Mouse (Mus musculus) intestine, embryonic 14.5 days (tissue): ENCODE results near the gene Soat2. TPM values are rescaled to one million over a fixed set of nuclear protein-coding genes. Genes with fewer than 3 reads are reported as not detected.
A peak's percentile ranks its signal among the peaks of the same experiment; 100 is the strongest.

Experiments used
- ATAC-seq: fragments of 200-750 bp; cut with Nextera tagmentation; replicated peaks from 2 replicates; pipeline ENCODE4 v1.8.0; 2017; ENCODE audit warnings: low read depth, moderate number of reproducible peaks, moderate TSS enrichment, moderate library complexity; ENCODE audit not compliant: low FRiP score, low TSS enrichment
- DNase-seq: peaks from one replicate; pipeline ENCODE4 v3.0.0-alpha.2; 2018; ENCODE audit warnings: low spot score
- H3K27ac ChIP-seq: fragments of 300-500 bp; sonication (generic); 2 replicates; pipeline ENCODE4 v1.5.1; 2014; ENCODE audit warnings: low read depth, mild to moderate bottlenecking, control low read depth
- H3K27me3 ChIP-seq: fragments of 300-500 bp; sonication (generic); replicated peaks from 2 replicates; pipeline ENCODE4 v1.6.1; 2014; ENCODE audit warnings: low read length, control low read depth; ENCODE audit not compliant: control insufficient read depth, insufficient read depth
- H3K36me3 ChIP-seq: fragments of 300-500 bp; sonication (generic); 2 replicates; pipeline ENCODE4 v1.6.1; 2014; ENCODE audit warnings: low read length, control low read depth; ENCODE audit not compliant: control insufficient read depth, insufficient read depth
- H3K4me1 ChIP-seq: fragments of 300-500 bp; sonication (generic); replicated peaks from 2 replicates; pipeline ENCODE4 v1.6.1; 2014; ENCODE audit warnings: low read length, control low read depth, mixed read lengths; ENCODE audit not compliant: control insufficient read depth, insufficient read depth
- H3K4me2 ChIP-seq: fragments of 300-500 bp; sonication (generic); 2 replicates; pipeline ENCODE4 v1.6.1; 2014; ENCODE audit warnings: low read length
- H3K4me3 ChIP-seq: fragments of 300-500 bp; sonication (generic); 2 replicates; pipeline ENCODE4 v1.5.1; 2014; ENCODE audit warnings: low read depth, low read length, control low read depth, mixed read lengths
- H3K9ac ChIP-seq: fragments of 300-500 bp; sonication (generic); 2 replicates; pipeline ENCODE4 v1.6.1; 2014; ENCODE audit warnings: mild to moderate bottlenecking, low read length
- H3K9me3 ChIP-seq: fragments of 300-500 bp; sonication (generic); 2 replicates; pipeline ENCODE4 v1.6.1; 2016; ENCODE audit warnings: low read length, control low read depth; ENCODE audit not compliant: control insufficient read depth
- WGBS: fragments of 180-500 bp; shearing (Covaris S2); extraction: QIAGEN DNeasy Blood & Tissue Kit; methylation state at CpG from one replicate; pipeline ENCODE4 v1.1.7; 2014; 5-methylcytosine and 5-hydroxymethylcytosine counted together
- polyA plus RNA-seq: library from polyadenylated mRNA; unstranded; fragments of >200 nt; fragmentation: Nextera tagmentation; extraction: Ambion mirVana; gene quantifications from 2 replicates; pipeline ENCODE4 v1.2.1, GENCODE M21; 2014

The Soat2 gene
- polyA plus RNA-seq, 1 experiment from 2014 or later = 4.7 TPM

GRCm38 (mm10) chr15:102186239-102186638 lies 35.9 kb downstream of the Soat2 start:
- H3K36me3 ChIP-seq = peaks cover 34% of the 10 kb centered on the region
- 80% methylated on average over 11 of the region's 11 CpGs for WGBS
- H3K4me2 ChIP-seq = no peak overlapping the region
- H3K27me3 ChIP-seq = no peaks in the 10 kb centered on the region
- H3K9ac ChIP-seq = no peak overlapping the region
- no peaks in the 10 kb centered on the region for H3K4me1 ChIP-seq
- no peak overlapping the region for H3K27ac ChIP-seq
- no peak overlapping the region for H3K4me3 ChIP-seq
- ATAC-seq (no peak), DNase-seq (no peak)
- H3K9me3 ChIP-seq = no peaks in the 10 kb centered on the region

GRCm38 (mm10) chr15:102188096-102188495 lies 37.8 kb downstream of the Soat2 start:
- ATAC-seq = no peak
- Histone ChIP-seq H3K4me3 (no peak overlapping the region), H3K4me1 (no peaks in the 10 kb centered on the region), H3K9ac (no peak overlapping the region), H3K9me3 (no peaks in the 10 kb centered on the region), H3K27me3 (no peaks in the 10 kb centered on the region), H3K4me2 (no peak overlapping the region), H3K36me3 (peaks cover 31% of the 10 kb centered on the region), H3K27ac (no peak overlapping the region)
- no peak for DNase-seq
- 78% methylated on average over 10 of the region's 10 CpGs for WGBS

- Histone ChIP-seq H3K9ac (no peak overlapping the region), H3K4me2 (no peak overlapping the region; the same call in 1 of the 2 replicates), H3K4me1 (no peaks in the 10 kb centered on the region), H3K36me3 (peaks cover 27% of the 10 kb centered on the region), H3K4me3 (no peak overlapping the region), H3K9me3 (no peaks in the 10 kb centered on the region), H3K27ac (no peak overlapping the region), H3K27me3 (no peaks in the 10 kb centered on the region)
- WGBS = 57% methylated on average over 6 of the region's 6 CpGs
- DNase-seq (no peak), ATAC-seq (0 out of 2 replicates have a peak, but pooled peaks have one; percentile 51)
Observed at GRCm38 (mm10) chr15:102188883-102189282, 38.6 kb downstream of the Soat2 start.

GRCm38 (mm10) chr15:102191699-102192098 lies 41.4 kb downstream of the Soat2 start:
- no peak overlapping the region for H3K4me2 ChIP-seq
- H3K27me3 ChIP-seq = no peaks in the 10 kb centered on the region
- WGBS = 38% methylated on average over 7 of the region's 7 CpGs
- no peaks in the 10 kb centered on the region for H3K9me3 ChIP-seq
- H3K9ac ChIP-seq = no peak overlapping the region
- no peak overlapping the region for H3K4me3 ChIP-seq
- no peaks in the 10 kb centered on the region for H3K36me3 ChIP-seq
- no peaks in the 10 kb centered on the region for H3K4me1 ChIP-seq
- ATAC-seq (no peak), DNase-seq (no peak)
- no peak overlapping the region for H3K27ac ChIP-seq

GRCm38 (mm10) chr15:102192271-102192812 lies 42.0 kb downstream of the Soat2 start:
- H3K9me3 ChIP-seq = no peaks in the 10 kb centered on the region
- H3K9ac ChIP-seq = no peak overlapping the region
- no peaks in the 10 kb centered on the region for H3K36me3 ChIP-seq
- H3K4me1 ChIP-seq = no peaks in the 10 kb centered on the region
- H3K27me3 ChIP-seq = no peaks in the 10 kb centered on the region
- H3K4me3 ChIP-seq = no peak overlapping the region
- ATAC-seq (no peak), DNase-seq (no peak)
- peak overlapping the region; percentile 3; the same call in 1 of the 2 replicates for H3K27ac ChIP-seq
- 42% methylated on average over 7 of the region's 7 CpGs for WGBS
- no peak overlapping the region for H3K4me2 ChIP-seq

GRCm38 (mm10) chr15:102192820-102193386 lies 42.6 kb downstream of the Soat2 start:
- H3K36me3 ChIP-seq = 0 out of 2 replicates have a peak, but pooled peaks cover 4% of the 10 kb centered on the region
- DNase-seq (no peak), ATAC-seq (no peak)
- no peak overlapping the region for H3K4me2 ChIP-seq
- H3K4me1 ChIP-seq = no peaks in the 10 kb centered on the region
- H3K4me3 ChIP-seq = no peak overlapping the region
- H3K9me3 ChIP-seq = no peaks in the 10 kb centered on the region
- 0 out of 2 replicates have a peak overlapping the region, but pooled peaks have one; percentile 3 for H3K27ac ChIP-seq
- H3K27me3 ChIP-seq = no peaks in the 10 kb centered on the region
- no peak overlapping the region for H3K9ac ChIP-seq
- WGBS = 28% methylated on average over 5 of the region's 5 CpGs

GRCm38 (mm10) chr15:102193652-102194051 lies 43.3 kb downstream of the Soat2 start:
- ATAC-seq (no peak), DNase-seq (no peak)
- Histone ChIP-seq H3K4me3 (no peak overlapping the region), H3K4me1 (no peaks in the 10 kb centered on the region), H3K4me2 (no peak overlapping the region), H3K27me3 (no peaks in the 10 kb centered on the region), H3K9ac (no peak overlapping the region), H3K27ac (no peak overlapping the region), H3K9me3 (no peaks in the 10 kb centered on the region), H3K36me3 (0 out of 2 replicates have a peak, but pooled peaks cover 5% of the 10 kb centered on the region)
- WGBS = 77% methylated on average over 4 of the region's 4 CpGs

- H3K4me3 ChIP-seq = no peak overlapping the region
- H3K36me3 ChIP-seq = 0 out of 2 replicates have a peak, but pooled peaks cover 5% of the 10 kb centered on the region
- no peaks in the 10 kb centered on the region for H3K9me3 ChIP-seq
- H3K4me2 ChIP-seq = no peak overlapping the region
- no peaks in the 10 kb centered on the region for H3K4me1 ChIP-seq
- DNase-seq (no peak), ATAC-seq (no peak)
- no peak overlapping the region for H3K9ac ChIP-seq
- no peaks in the 10 kb centered on the region for H3K27me3 ChIP-seq
- WGBS = 85% methylated on average over 4 of the region's 4 CpGs
- H3K27ac ChIP-seq = no peak overlapping the region
Observed at GRCm38 (mm10) chr15:102194439-102194838, 44.1 kb downstream of the Soat2 start.

- Histone ChIP-seq H3K36me3 (0 out of 2 replicates have a peak, but pooled peaks cover 5% of the 10 kb centered on the region), H3K9ac (no peak overlapping the region), H3K9me3 (no peaks in the 10 kb centered on the region), H3K4me3 (no peak overlapping the region), H3K27ac (no peak overlapping the region), H3K4me2 (no peak overlapping the region), H3K27me3 (no peaks in the 10 kb centered on the region), H3K4me1 (no peaks in the 10 kb centered on the region)
- WGBS = 58% methylated on average over 4 of the region's 4 CpGs
- no peak for DNase-seq
- ATAC-seq = no peak
Observed at GRCm38 (mm10) chr15:102195373-102195772, 45.0 kb downstream of the Soat2 start.
